Mouse (Mus musculus): ENCODE results near the gene Fstl1. TPM values are rescaled to one million over a fixed set of nuclear protein-coding genes. Genes with fewer than 3 reads are reported as not detected.

The Fstl1 gene
- total RNA-seq, 2 experiments from 2014 or later: 59.3 to 87.0 TPM

DNA sequence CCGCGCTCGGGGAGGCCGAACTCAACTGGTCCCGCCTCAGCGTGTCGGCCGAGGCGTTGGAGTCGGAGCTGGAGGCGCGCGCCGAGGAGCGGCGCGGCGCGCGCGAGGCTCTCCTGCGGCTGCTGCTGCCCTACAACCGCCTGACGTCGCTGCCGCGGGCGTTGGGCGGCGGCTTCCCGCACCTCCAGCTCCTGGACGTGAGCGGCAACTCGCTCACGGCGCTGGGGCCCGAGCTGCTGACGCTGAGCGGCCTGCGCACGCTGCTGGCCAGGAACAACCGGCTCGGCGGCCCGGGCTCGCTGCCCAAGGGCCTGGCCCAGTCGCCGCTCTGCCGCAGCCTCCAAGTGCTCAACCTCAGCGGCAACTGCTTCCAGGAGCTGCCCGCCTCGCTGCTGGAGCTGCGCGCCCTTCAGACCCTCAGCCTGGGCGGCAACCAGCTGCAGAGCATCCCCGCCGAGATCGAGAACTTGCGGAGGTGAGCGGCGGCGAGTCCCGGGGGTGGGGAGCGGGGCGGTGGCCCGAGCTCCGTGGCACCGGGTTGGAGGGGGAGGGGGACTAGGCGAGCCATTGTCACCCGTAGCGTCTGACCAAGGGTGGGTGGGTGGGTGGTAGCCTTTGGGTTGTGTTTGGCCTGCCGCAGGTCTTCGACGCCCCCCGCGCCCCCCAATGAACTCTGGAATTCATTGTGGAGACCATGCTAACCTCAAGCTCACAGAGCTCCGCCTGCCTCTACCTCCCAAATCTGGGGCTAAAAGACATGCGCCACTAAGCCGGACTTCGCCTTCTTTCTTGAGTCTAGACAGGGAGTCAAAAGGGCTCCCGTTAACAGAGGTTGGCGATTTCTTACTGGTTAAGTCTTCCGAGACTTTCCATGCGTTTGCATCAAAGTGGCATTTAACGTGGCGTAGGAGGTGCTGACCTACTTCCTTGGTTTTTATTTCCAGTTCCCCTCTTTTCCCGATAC, 92.1 kb downstream of the Fstl1 start:
- peak; percentile 53 to 67 for DNase-seq

DNA sequence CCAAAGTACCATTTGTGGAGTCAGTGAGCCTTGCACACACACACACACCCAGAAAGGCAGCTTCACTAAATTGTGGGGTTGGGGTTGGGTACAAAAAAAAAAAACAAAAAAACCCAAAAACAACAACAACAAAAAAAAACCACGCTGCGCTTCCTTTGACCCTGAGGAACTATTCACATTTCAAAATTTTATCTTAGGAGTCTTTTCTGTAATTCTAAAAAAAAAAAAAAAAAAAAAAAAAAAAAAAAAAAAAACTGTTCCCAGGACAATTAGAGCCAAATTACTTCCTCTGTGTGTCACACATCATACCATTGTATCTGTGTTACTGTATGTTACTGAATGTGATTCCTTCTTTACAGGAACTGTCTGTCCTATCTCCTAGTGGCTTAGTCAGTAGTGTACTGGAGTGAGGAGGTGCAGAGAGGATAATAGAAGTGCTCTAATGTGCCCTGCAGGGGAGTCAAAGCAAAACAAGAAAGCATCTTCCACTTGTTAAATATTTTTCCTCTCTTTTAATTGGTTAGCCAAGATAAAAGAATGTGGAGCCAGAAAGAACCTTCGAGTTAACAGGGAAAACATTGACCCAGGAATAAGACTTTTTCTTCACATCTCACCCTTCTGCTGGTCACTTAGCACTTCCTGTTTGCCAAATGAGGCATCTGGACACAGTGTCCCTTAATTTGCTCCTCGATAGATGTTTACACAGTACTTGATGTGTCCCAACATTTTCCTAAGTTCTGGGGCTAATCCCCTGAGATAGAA, 93.0 kb downstream of the Fstl1 start:
- no peak for DNase-seq

DNA sequence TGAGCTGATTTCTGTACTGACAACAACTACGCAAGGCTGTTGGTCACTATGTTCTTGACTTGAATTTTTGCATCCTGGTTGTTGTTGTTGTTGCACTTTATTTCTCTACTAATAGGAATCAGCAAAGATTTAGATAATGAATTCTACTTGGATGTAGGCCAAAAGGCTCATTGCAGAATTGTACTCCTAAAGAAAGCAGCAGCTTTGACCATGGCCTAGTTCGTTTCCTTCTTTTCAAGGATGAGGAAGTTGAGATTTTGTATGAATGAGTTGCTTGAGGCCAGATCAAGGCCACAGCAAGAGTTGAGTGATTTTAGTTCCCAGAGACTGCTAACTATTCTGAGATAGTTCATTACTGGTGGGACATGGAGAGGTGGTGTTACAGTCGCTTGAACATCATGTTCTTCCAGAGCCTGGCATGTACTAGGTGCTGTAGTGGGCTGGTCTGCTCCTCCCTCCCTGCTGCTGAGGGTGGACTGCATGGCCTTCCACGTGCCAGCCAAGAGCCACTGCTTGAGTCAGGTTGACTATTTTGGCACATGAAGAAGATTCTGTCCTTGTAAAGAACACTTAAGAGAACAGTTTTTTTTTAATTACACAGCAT, 94.5 kb downstream of the Fstl1 start:
- peak; percentile 76 to 79 for DNase-seq

DNA sequence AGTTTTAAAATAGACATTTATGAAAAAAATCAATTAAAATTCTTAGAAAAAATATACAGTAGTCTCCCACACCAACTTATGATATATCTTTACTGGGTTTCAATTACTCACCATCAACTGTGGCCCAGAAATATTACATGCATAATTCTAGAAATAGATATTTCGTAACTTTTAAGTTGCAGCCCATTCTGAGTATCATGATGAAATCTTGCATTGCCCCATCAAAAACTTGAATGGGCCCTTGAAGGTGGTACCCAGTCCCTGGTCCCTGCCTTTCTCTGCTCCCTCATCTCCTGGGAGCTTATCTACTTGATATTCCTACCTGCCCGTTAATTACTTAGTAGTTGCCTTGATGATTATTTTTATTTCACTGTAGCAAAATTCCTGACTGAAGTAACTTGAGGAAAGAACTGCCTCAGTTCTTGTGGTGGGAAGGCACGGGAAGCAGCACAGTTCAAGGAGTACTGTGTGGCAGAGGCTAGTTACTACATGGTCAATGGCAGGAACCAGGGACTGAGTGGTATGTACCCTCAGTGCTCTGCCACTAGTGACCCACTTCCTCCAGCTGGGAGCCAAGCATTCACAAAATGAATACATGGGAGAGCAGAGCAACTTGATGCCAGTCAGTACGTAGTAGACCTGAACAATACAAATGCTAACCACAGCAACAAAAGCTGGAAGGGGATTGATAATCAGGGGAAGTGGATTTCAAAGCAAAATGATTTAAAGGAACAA, 98.0 kb downstream of the Fstl1 start:
- no peak for DNase-seq

GRCm38 (mm10) chr16:37877406-37877805, 100.7 kb downstream of the Fstl1 start:
- no peak for DNase-seq

GRCm38 (mm10) chr16:37878951-37879505, 102.4 kb downstream of the Fstl1 start:
- no peak for DNase-seq

DNA sequence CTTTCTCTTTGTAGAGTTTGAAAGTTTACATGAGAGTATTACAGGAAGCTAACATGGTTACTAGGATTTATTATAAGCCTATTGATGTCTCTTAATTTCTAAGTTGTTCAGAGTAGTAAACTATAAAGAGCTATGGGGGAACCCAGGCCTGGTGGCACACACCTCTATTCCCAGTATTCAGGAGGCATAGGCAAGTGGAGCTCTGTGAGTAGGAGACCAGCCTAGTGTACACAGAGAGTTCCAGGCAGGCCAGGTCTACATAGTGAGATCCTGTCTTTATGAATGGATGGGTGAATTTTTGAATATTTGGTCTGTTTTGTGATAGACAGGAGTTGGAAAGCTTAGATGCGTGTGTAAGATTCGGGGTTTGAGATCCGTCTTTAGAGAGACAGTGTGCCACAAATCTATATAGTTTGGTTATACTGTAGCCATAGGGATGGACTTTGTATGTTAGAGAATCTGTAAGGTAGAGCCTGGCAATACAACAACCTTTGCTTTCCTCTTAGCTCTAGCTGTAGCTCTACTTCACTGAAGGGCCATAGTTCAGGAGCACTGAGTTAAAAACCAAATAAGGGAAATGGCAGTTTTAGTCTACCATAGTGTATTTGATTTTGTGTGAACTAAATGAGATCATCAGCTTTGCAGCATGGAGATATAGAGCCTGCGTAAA, 103.2 kb downstream of the Fstl1 start:
- no peak for DNase-seq

DNA sequence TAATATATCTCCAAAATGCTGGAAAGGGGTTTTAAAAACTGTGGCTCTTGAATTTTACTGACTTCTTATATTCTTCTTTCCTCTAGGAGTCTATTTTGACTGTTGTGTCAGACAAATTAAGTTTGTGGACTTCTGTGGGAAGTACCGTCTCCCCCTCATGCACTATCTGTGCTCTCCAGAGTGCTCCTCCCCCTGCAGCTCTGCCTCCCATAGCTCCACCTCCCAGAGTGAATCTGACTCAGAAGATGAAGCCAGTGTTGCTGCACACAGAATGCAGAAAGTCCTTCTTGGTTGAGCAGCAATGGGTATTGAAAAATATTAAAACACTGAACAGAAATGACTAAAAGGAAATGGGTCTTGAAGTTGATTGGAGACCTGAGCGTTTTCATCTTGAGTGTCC, 104.5 kb downstream of the Fstl1 start:
- DNase-seq: peak; percentile 56 to 69

Other genes starting within 250 kb of the Fstl1 start
- gene Gtf2e1, start 237.1 kb upstream of the Fstl1 start, total RNA-seq (2021): 10 to 100 TPM; 14.8 to 15.9 TPM
- gene Rabl3, start 237.0 kb upstream of the Fstl1 start, total RNA-seq (2021): 1 to 10 TPM; 8.4 to 9.3 TPM
- 1 to 10 TPM in 1 of 2 experiments, not detected in 1; 1.1 TPM for gene Hgd, start 196.7 kb upstream of the Fstl1 start, total RNA-seq (2021)
- gene Ndufb4, start 122.4 kb upstream of the Fstl1 start, total RNA-seq (2021): 100 to 1,000 TPM; 127 to 152 TPM
- gene Gm36028, start 84.3 kb downstream of the Fstl1 start, total RNA-seq (2021): under 1 TPM in 1 of 2 experiments, not detected in 1; 0.49 TPM
- gene Lrrc58, start 91.5 kb downstream of the Fstl1 start, total RNA-seq (2021): 100 to 1,000 TPM; 196 to 310 TPM
- under 1 TPM; 0.10 to 0.13 TPM for gene Gpr156, start 139.6 kb downstream of the Fstl1 start, total RNA-seq (2021)

Measured in adrenal gland, postnatal 36 days (tissue).